Mouse (Mus musculus): ENCODE results near the gene Slc41a2. TPM values are rescaled to one million over a fixed set of nuclear protein-coding genes. Genes with fewer than 3 reads are reported as not detected.

The Slc41a2 gene
- polyA plus RNA-seq, 1 experiment from 2014 or later = 0.25 TPM

GRCm38 (mm10) chr10:83183634-83184479 lies 153.8 kb downstream of the Slc41a2 start:
- Histone ChIP-seq H3K9me3 (replicated peaks) (no peaks in the 10 kb centered on the region), H3K27ac (peak overlapping the region; percentile 50; the same call in 1 of the 2 replicates), H3K36me3 (no peaks in the 10 kb centered on the region), H3K4me1 (peaks cover 27% of the 10 kb centered on the region), H3K4me3 (no peak overlapping the region), H3K27me3 (ENCODE audit: low read depth, poor library complexity, severe bottlenecking) (no peaks in the 10 kb centered on the region)
- WGBS = 71% methylated on average over 12 of the region's 12 CpGs
- DNase-seq (ENCODE audit: low spot score) = no peak

- Histone ChIP-seq H3K27ac (no peak overlapping the region), H3K36me3 (no peaks in the 10 kb centered on the region), H3K4me1 (peaks cover 27% of the 10 kb centered on the region), H3K27me3 (ENCODE audit: low read depth, poor library complexity, severe bottlenecking) (no peaks in the 10 kb centered on the region), H3K9me3 (replicated peaks) (no peaks in the 10 kb centered on the region), H3K4me3 (no peak overlapping the region)
- WGBS = 34% methylated on average over 8 of the region's 8 CpGs
- DNase-seq (ENCODE audit: low spot score) = peak; percentile 84
These were observed 155.1 kb downstream of the Slc41a2 start for GRCm38 (mm10) chr10:83182573-83182960.

GRCm38 (mm10) chr10:83181831-83182572 lies 155.7 kb downstream of the Slc41a2 start:
- no peak for DNase-seq (ENCODE audit: low spot score)
- no peak overlapping the region for H3K27ac ChIP-seq
- H3K36me3 ChIP-seq = no peaks in the 10 kb centered on the region
- H3K4me1 ChIP-seq = peaks cover 27% of the 10 kb centered on the region
- H3K9me3 ChIP-seq (replicated peaks) = no peaks in the 10 kb centered on the region
- 80% methylated on average over 15 of the region's 15 CpGs for WGBS
- no peak overlapping the region for H3K4me3 ChIP-seq
- H3K27me3 ChIP-seq (ENCODE audit: low read depth, poor library complexity, severe bottlenecking) = no peaks in the 10 kb centered on the region

Other genes with a start within 250 kb of the Slc41a2 start
- gene D10Wsu102e, start 22.3 kb upstream of the Slc41a2 start, polyA plus RNA-seq (2016; fragmentation: Nextera tagmentation; extraction: Ambion mirVana) = 1.2 and 1.4 TPM in 2 replicates
- gene Aldh1l2, start 196.3 kb upstream of the Slc41a2 start, polyA plus RNA-seq (2016; fragmentation: Nextera tagmentation; extraction: Ambion mirVana) = 0.87 and 0.90 TPM in 2 replicates
- gene Washc4, start 205.9 kb upstream of the Slc41a2 start, polyA plus RNA-seq (2016; fragmentation: Nextera tagmentation; extraction: Ambion mirVana) = 31.2 and 32.3 TPM in 2 replicates

All from limb, embryonic 10.5 days (tissue).